Comparison of ENCODE assay signal across 15 mouse cellular contexts in the genomic region with DNA sequence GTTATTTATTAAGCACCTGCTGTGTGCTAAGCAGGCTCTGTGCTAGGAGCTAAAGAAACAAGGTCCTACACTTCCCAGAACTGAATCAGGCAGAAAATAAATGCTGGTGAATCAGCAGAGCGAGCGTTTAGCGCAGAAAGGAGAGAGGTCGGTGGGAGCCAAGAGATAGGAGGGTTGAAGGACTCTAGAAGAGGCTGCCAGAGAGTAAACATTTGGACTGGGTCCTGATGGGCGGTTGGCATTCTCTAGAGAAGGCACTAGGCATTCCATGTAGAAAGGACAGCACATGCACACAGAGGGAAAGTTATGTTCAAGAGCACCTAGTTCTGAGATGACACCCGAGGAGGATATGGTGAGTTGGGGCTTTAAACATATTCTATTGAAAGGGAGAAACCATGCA. TPM values are rescaled to one million over a fixed set of nuclear protein-coding genes. Genes with fewer than 3 reads are reported as not detected.
DNase-seq lines count a peak whose midpoint lies in the region; ATAC-seq and TF ChIP-seq lines count a peak whose summit lies in the region.
"Had no signal": no experiment of that assay in that cellular context is flagged by ENCODE, and none has a peak within 500 bp of the region (broad histone marks: within the 10 kb centered on the region; RNA-seq: fewer than 3 reads in every experiment).

No protein-coding gene starts in this region.

- no peak for DNase-seq in gastrocnemius, adult 2 months
- no peak for DNase-seq in gastrocnemius, postnatal 14 days
- DNase-seq in ovary, adult 18-20 months (ENCODE audit: low spot score): peak; percentile 21
- no peak for DNase-seq in ovary, postnatal 14 days (ENCODE audit: low spot score)
- DNase-seq in left cerebral cortex, postnatal 14 days (ENCODE audit: low spot score in 2 of 2): no peak
- DNase-seq: lung, postnatal 36 days had no signal

- no peak overlapping the region for H3K9ac ChIP-seq in heart, embryonic 16.5 days (ENCODE audit: low read length)
- H3K9ac ChIP-seq: limb, embryonic 13.5 days; liver, postnatal 0 days had no signal

- H3K4me3 ChIP-seq in gastrocnemius, adult 2 months: peak overlapping the region; percentile 86
- H3K4me3 ChIP-seq in heart, embryonic 16.5 days (ENCODE audit: low read length): no peak overlapping the region; the same call in 1 of the 2 replicates
- H3K4me3 ChIP-seq: forebrain, embryonic 10.5 days; layer of hippocampus, adult 2 months; limb, embryonic 13.5 days; midbrain, embryonic 10.5 days had no signal

- H3K36me3 ChIP-seq in heart, embryonic 16.5 days (ENCODE audit: control insufficient read depth, insufficient read depth): no peaks in the 10 kb centered on the region
- H3K36me3 ChIP-seq: forebrain, embryonic 10.5 days; limb, embryonic 13.5 days; midbrain, embryonic 10.5 days had no signal

- 26% methylated on average over 6 of the region's 6 CpGs for WGBS in heart, embryonic 16.5 days

- H3K27ac ChIP-seq in gastrocnemius, adult 2 months: 0 out of 2 replicates have a peak overlapping the region, but pooled peaks have one; percentile 24
- H3K27ac ChIP-seq in heart, embryonic 16.5 days (ENCODE audit: low read length): peak overlapping the region; percentile 74
- H3K27ac ChIP-seq: forebrain, embryonic 10.5 days; layer of hippocampus, adult 2 months; limb, embryonic 13.5 days; midbrain, embryonic 10.5 days had no signal

- ATAC-seq in heart, embryonic 16.5 days (replicated peaks; ENCODE audit: extremely low read depth, insufficient read depth, low FRiP score): peak; percentile 49; the same call in 1 of the 2 replicates
- ATAC-seq in frontal cortex, adult (ENCODE audit: low TSS enrichment): no peak
- ATAC-seq: inflammation-experienced regulatory T-cells, adult 6 months had no signal

- peaks cover 19% of the 10 kb centered on the region for H3K4me1 ChIP-seq in heart, embryonic 16.5 days (ENCODE audit: control insufficient read depth, insufficient read depth, low read length)

- H3K4me2 ChIP-seq in heart, embryonic 16.5 days (ENCODE audit: low read depth, low read length): peak overlapping the region; percentile 86
- H3K4me2 ChIP-seq: limb, embryonic 13.5 days had no signal

- TF ChIP-seq CTCF in gastrocnemius, adult 2 months (IDR thresholded peaks at IDR 0.05): no peak

- H3K9me3 ChIP-seq in heart, embryonic 16.5 days (replicated peaks; ENCODE audit: control insufficient read depth, low read length): no peaks in the 10 kb centered on the region
- H3K9me3 ChIP-seq: forebrain, embryonic 10.5 days; limb, embryonic 13.5 days; midbrain, embryonic 10.5 days had no signal

- intact Hi-C loops in gastrocnemius, adult 2 months (cut with DNase I): loop anchor here (5.0 kb wide), 3 partner anchors 44 to 234 kb away; no protein-coding TSS in a partner anchor
- intact Hi-C loops in gastrocnemius, postnatal 14 days (cut with DNase I; ENCODE audit: low total_unique reads): no loop called here
- intact Hi-C loops in left cerebral cortex, postnatal 14 days (cut with DNase I): loop anchor here (5.0 kb wide), 1 partner anchor 101 kb away; no protein-coding TSS in a partner anchor

- H3K27me3 ChIP-seq in heart, embryonic 16.5 days (ENCODE audit: control insufficient read depth, insufficient read depth, low read length): 0 out of 2 replicates have a peak, but pooled peaks cover 5% of the 10 kb centered on the region

RNA-seq across cellular contexts. Expression of a gene that starts 2.6 kb away (rescaled TPM):
- total RNA-seq in gastrocnemius, adult 2 months (2021): 10 to 100 TPM; 40.3 to 80.7 TPM
- 10 to 100 TPM; 20.5 to 27.2 TPM for total RNA-seq in gastrocnemius, postnatal 14 days (2021)
- polyA plus RNA-seq in heart, embryonic 16.5 days (2015; fragmentation: Nextera tagmentation; extraction: Ambion mirVana): 63.1 and 63.9 TPM in 2 replicates
- total RNA-seq in left cerebral cortex, postnatal 14 days (2021): 100 to 1,000 TPM; 112 to 122 TPM
- total RNA-seq: common myeloid progenitor, adult 5-6 weeks had no signal
- polyA plus RNA-seq: inflammation-experienced regulatory T-cells, adult 6 months had no signal
